Mouse (Mus musculus): Measurements from ENCODE around the gene Polg. TPM values are rescaled to one million over a fixed set of nuclear protein-coding genes. Genes with fewer than 3 reads are reported as not detected.

Gene Polg
- polyA plus RNA-seq, 2 experiments, result 37.6 to 59.8 TPM

DNA sequence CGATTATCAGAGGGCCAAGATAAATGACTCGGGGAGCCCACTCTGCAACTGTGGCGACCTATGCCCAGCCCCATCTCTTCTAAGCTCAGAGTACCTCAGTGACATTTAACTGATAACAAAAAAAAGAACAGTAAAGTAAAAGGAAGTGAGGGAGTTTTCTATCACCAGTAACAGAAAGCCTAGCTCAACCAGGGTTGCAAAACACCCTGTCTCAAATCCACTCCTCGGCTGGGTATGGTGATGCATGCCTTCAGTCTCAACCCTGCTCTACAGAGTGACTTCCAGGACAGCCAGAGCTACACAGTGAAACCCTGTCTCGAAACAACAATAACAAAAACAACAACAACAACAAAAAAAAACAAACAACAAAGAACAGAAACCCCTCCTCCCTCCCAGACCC lies 3.6 kb upstream of the Polg start:
- H3K27ac ChIP-seq (replicated peaks; ENCODE audit: low read depth, low read length), result no peak overlapping the region
- no peaks in the 10 kb centered on the region for H3K27me3 ChIP-seq (ENCODE audit: control insufficient read depth, insufficient read depth, low read length)
- no peak for TF ChIP-seq POLR2A (IDR thresholded peaks at IDR 0.05; ENCODE audit: borderline replicate concordance, extremely low read depth, insufficient read depth, insufficient read length)
- DNase-seq (ENCODE audit: low spot score) (no peak), ATAC-seq (ENCODE audit: low FRiP score, low read depth) (no peak)
- H3K36me3 ChIP-seq (ENCODE audit: control insufficient read depth, insufficient read depth, low read length), result no peaks in the 10 kb centered on the region
- H3K4me1 ChIP-seq (ENCODE audit: control insufficient read depth, insufficient read depth, low read length), result peaks cover 5% of the 10 kb centered on the region
- no peaks in the 10 kb centered on the region for H3K9me3 ChIP-seq (ENCODE audit: control insufficient read depth, low read length)
- 77% methylated on average over 5 of the region's 5 CpGs for WGBS
- H3K4me3 ChIP-seq (replicated peaks; ENCODE audit: low read length), result no peak overlapping the region
- no peak overlapping the region for H3K9ac ChIP-seq (ENCODE audit: low read depth, low read length, severe bottlenecking)
- H3K4me2 ChIP-seq (replicated peaks; ENCODE audit: low read depth, low read length, severe bottlenecking), result no peak overlapping the region

DNA sequence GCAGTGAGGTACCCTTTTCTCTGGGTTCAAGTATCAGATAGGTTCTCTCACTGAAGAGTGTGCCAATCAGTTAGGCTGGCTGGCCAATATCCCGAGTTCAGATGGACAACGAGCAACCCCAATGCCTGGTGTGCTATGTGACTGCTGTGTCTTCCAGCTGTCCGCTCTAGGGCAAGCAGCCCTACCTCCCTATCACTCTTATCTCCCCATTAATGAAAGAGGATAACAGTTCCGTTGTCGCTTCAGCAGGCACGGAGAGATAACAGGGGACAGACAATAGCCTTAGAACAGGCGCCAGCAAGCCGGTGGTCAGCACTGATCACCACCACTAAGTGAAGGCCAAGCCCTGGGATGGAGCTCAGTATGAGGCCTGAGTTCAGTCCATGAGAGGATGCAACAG lies 2.8 kb upstream of the Polg start:
- H3K4me3 ChIP-seq (replicated peaks; ENCODE audit: low read length), result no peak overlapping the region
- no peak overlapping the region for H3K27ac ChIP-seq (replicated peaks; ENCODE audit: low read depth, low read length)
- peaks cover 11% of the 10 kb centered on the region for H3K4me1 ChIP-seq (ENCODE audit: control insufficient read depth, insufficient read depth, low read length)
- no peak overlapping the region for H3K4me2 ChIP-seq (replicated peaks; ENCODE audit: low read depth, low read length, severe bottlenecking)
- no peak for ATAC-seq (ENCODE audit: low FRiP score, low read depth)
- H3K9me3 ChIP-seq (ENCODE audit: control insufficient read depth, low read length), result no peaks in the 10 kb centered on the region
- TF ChIP-seq POLR2A (IDR thresholded peaks at IDR 0.05; ENCODE audit: borderline replicate concordance, extremely low read depth, insufficient read depth, insufficient read length), result no peak
- H3K27me3 ChIP-seq (ENCODE audit: control insufficient read depth, insufficient read depth, low read length), result no peaks in the 10 kb centered on the region
- H3K9ac ChIP-seq (ENCODE audit: low read depth, low read length, severe bottlenecking), result no peak overlapping the region
- no peak for DNase-seq (ENCODE audit: low spot score)
- WGBS, result 60% methylated on average over 8 of the region's 8 CpGs
- 0 out of 2 replicates have a peak, but pooled peaks cover 1% of the 10 kb centered on the region for H3K36me3 ChIP-seq (ENCODE audit: control insufficient read depth, insufficient read depth, low read length)

GRCm38 (mm10) chr7:79467951-79468350 lies 1.8 kb upstream of the Polg start:
- H3K9ac ChIP-seq (ENCODE audit: low read depth, low read length, severe bottlenecking), result peak overlapping the region; percentile 1; the same call in 1 of the 2 replicates
- ATAC-seq (ENCODE audit: low FRiP score, low read depth), result no peak
- no peak for TF ChIP-seq POLR2A (IDR thresholded peaks at IDR 0.05; ENCODE audit: borderline replicate concordance, extremely low read depth, insufficient read depth, insufficient read length)
- DNase-seq (ENCODE audit: low spot score), result no peak
- peaks cover 11% of the 10 kb centered on the region for H3K4me1 ChIP-seq (ENCODE audit: control insufficient read depth, insufficient read depth, low read length)
- peak overlapping the region; percentile 93 for H3K4me2 ChIP-seq (replicated peaks; ENCODE audit: low read depth, low read length, severe bottlenecking)
- no peaks in the 10 kb centered on the region for H3K27me3 ChIP-seq (ENCODE audit: control insufficient read depth, insufficient read depth, low read length)
- 6% methylated on average over 2 of the region's 6 CpGs for WGBS
- 0 out of 2 replicates have a peak, but pooled peaks cover 9% of the 10 kb centered on the region for H3K36me3 ChIP-seq (ENCODE audit: control insufficient read depth, insufficient read depth, low read length)
- peak overlapping the region; percentile 78 for H3K4me3 ChIP-seq (replicated peaks; ENCODE audit: low read length)
- H3K9me3 ChIP-seq (ENCODE audit: control insufficient read depth, low read length), result no peaks in the 10 kb centered on the region
- no peak overlapping the region for H3K27ac ChIP-seq (replicated peaks; ENCODE audit: low read depth, low read length)

DNA sequence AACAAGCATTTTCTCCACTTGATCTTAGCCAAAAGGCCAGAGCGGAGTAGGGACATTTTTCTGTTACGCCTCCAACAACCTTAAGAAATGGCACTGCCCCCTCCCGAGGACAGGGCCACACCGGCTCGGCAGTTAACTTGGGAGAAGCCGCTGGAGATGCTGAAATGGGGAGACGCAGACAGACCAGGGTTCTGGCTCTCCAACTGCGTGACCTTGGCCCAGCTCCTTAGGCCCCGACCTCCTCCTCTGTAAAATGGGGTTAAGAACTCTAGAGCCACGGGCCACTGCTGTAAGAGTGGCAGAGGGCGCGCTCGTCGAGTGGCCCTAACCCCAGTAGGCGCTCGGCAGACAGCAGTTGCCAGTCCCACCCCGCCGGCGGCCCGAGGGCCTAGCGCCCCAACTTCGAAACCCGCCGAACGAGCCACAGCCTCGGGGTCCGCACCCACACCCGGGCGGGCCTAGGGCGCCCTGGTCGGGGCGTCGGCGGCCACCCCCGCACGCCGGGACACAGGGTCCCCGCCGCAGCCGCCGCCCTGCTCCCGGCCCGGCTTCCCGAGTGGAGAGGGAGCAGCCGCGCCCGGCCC lies 609 bp downstream of the Polg start:
- peaks cover 29% of the 10 kb centered on the region for H3K36me3 ChIP-seq (ENCODE audit: control insufficient read depth, insufficient read depth, low read length)
- H3K9ac ChIP-seq (ENCODE audit: low read depth, low read length, severe bottlenecking), result peak overlapping the region; percentile 86
- TF ChIP-seq POLR2A (IDR thresholded peaks at IDR 0.05; ENCODE audit: borderline replicate concordance, extremely low read depth, insufficient read depth, insufficient read length), result no peak
- no peaks in the 10 kb centered on the region for H3K9me3 ChIP-seq (ENCODE audit: control insufficient read depth, low read length)
- no peak for ATAC-seq (ENCODE audit: low FRiP score, low read depth)
- H3K4me3 ChIP-seq (replicated peaks; ENCODE audit: low read length), result peak overlapping the region; percentile 78
- peak; percentile 12 for DNase-seq (ENCODE audit: low spot score)
- H3K4me1 ChIP-seq (ENCODE audit: control insufficient read depth, insufficient read depth, low read length), result peaks cover 11% of the 10 kb centered on the region
- H3K27me3 ChIP-seq (ENCODE audit: control insufficient read depth, insufficient read depth, low read length), result no peaks in the 10 kb centered on the region
- whole genome bisulfite sequencing, result under 1% methylated on average over 27 of the region's 47 CpGs
- peak overlapping the region; percentile 79 for H3K27ac ChIP-seq (replicated peaks; ENCODE audit: low read depth, low read length)
- H3K4me2 ChIP-seq (replicated peaks; ENCODE audit: low read depth, low read length, severe bottlenecking), result peak overlapping the region; percentile 93

GRCm38 (mm10) chr7:79464776-79465420 lies 1.3 kb downstream of the Polg start:
- H3K27me3 ChIP-seq (ENCODE audit: control insufficient read depth, insufficient read depth, low read length), result no peaks in the 10 kb centered on the region
- DNase-seq (ENCODE audit: low spot score) (no peak), ATAC-seq (ENCODE audit: low FRiP score, low read depth) (no peak)
- H3K9me3 ChIP-seq (ENCODE audit: control insufficient read depth, low read length), result no peaks in the 10 kb centered on the region
- peak overlapping the region; percentile 78 for H3K4me3 ChIP-seq (replicated peaks; ENCODE audit: low read length)
- H3K9ac ChIP-seq (ENCODE audit: low read depth, low read length, severe bottlenecking), result peak overlapping the region; percentile 86
- peaks cover 36% of the 10 kb centered on the region for H3K36me3 ChIP-seq (ENCODE audit: control insufficient read depth, insufficient read depth, low read length)
- 0 out of 2 replicates have a peak overlapping the region, but pooled peaks have one; percentile 79 for H3K27ac ChIP-seq (replicated peaks; ENCODE audit: low read depth, low read length)
- H3K4me1 ChIP-seq (ENCODE audit: control insufficient read depth, insufficient read depth, low read length), result peaks cover 11% of the 10 kb centered on the region
- whole genome bisulfite sequencing, result 7% methylated on average over 36 of the region's 47 CpGs
- H3K4me2 ChIP-seq (replicated peaks; ENCODE audit: low read depth, low read length, severe bottlenecking), result peak overlapping the region; percentile 93
- TF ChIP-seq POLR2A (IDR thresholded peaks at IDR 0.05; ENCODE audit: borderline replicate concordance, extremely low read depth, insufficient read depth, insufficient read length), result no peak

Measured in limb, embryonic 14.5 days (tissue).